Mouse (Mus musculus): Measurements from ENCODE around the gene Arl5a.

Arl5a gene

DNA sequence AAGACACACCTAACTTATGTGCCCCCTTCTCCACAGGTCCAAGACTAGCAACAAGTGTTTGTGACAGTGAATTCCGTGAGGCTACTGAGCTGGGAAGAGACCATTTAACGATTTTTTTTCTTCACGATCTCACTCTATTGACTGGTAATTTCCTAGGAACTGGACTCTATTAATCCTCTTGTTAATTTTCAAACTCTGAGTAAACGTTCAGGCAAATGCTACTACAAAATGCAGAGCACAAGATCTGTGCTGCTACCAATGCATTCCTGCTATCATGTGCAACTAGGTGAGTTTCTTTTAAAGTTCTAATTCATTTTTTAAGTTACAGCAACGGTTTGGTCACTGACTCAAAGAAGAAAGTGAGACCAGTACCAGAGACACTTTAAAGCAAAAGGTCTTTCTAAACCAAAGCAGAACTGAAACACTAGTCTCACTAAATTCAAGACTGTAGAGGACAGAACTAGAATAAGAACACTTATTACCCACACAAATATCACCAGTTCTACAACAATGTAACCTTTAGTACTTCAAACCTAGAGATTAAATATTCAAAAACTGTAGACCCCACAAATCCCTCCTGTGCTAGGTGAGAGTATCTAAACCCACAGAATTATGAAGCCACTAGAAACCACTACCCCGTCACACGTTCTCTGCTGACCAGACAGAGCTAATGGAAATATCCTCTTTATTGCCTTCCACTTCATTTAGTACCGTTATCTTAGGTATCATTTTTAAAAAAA lies 1.7 kb downstream of the Arl5a start:
- DNase-seq: no peak

- DNase-seq: peak; percentile 38
These were observed 3.5 kb downstream of the Arl5a start for GRCm38 (mm10) chr2:52421197-52421596.

GRCm38 (mm10) chr2:52420001-52420710 lies 4.5 kb downstream of the Arl5a start:
- no peak for DNase-seq

DNA sequence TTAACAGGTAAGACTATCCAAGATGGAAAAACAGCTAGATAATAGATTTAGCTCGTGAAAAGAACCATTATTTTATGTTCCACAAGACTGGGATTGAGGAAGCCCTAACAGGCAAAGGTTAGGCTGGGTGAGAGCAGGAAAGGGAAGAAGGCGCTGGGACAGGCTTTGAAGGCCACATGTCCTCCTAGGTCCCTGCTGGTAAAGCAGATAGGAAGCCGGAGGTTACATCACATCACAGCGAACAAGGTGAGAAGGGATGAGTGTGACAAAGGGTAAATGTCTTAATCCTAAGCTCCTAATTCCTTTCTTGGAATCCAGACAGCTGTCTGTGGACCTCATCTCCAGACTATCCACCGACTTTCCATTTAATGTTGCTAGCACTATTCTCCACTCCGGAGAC lies 5.4 kb downstream of the Arl5a start:
- no peak for DNase-seq

DNA sequence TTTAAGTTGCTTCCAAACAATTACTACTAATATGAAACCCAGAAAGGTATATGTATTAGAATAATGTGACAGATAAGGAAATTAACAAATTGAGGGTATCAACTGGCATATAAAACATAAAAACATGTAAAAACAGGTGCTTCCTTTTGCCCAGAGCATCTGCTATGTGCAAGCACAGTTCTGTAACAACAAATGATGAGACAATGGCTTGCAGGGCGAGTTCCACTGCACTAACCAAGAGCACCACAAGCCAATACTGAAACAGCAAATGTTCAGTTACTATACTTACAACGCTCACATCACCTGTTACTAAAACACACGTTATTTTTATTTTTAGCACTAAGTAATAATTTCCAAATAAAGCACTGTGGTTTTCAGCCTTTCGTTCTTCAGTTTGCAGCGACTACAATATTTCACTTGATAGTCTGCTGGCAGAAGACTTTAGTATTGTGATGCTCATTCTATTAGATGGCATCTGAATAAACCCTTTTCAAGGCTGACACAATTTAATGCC lies 12.1 kb downstream of the Arl5a start:
- no peak for DNase-seq

DNA sequence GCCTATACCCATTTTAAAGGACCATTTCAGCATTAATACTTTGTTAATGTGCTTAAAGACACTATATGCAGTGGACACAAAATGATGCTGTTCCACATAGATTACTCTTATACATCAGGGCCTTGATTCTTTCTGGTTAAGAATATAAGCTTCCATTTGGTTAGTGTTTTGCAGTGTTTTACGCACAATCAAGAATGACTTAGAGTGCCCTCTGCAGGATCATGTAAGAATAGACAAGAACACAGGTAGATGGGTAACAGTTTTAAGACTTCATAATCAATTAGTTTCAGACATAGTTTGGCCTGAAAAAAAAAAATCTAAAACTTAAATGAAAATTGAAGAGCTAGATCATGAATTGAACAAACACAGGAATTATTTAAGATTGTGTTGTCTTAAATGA lies 18.2 kb downstream of the Arl5a start:
- no peak for DNase-seq

DNA sequence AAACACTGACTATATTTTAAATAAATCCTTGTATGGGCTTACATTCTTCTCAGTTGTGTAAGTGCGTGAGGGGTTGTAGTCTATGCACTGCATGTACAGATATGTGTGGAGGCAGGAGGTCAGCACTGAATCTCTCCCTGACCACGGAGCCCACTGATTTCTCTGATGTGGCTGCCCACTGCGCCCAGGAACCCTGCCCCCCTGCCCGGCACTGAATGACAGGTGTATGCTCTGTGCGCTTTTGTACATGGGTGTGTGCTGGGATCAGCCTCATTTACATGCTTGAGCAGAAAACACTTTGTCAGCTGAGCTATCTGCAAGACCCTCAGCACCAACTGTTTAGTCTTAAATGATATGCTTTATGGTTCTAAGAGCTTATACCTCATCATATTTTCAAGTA lies 19.5 kb downstream of the Arl5a start:
- DNase-seq: no peak

DNA sequence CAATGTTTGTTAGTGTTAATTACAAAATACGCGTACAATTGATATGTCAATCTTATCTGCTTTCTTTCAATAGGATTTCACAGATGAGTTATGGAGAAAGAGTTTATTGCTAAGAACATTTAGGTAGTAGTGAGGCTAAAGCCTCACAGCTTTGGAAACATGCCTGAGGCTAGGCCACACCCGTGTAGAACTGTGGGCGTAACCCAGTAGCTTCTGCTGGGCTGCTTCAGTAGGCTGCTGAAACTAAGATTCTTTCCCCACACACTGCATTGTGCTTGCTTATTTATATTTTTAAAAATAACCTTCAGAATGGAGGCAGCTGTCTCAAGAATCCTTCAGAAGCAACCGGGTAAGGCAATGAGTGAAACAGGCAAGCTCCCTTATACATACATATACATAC lies 30.2 kb downstream of the Arl5a start:
- DNase-seq: no peak

DNA sequence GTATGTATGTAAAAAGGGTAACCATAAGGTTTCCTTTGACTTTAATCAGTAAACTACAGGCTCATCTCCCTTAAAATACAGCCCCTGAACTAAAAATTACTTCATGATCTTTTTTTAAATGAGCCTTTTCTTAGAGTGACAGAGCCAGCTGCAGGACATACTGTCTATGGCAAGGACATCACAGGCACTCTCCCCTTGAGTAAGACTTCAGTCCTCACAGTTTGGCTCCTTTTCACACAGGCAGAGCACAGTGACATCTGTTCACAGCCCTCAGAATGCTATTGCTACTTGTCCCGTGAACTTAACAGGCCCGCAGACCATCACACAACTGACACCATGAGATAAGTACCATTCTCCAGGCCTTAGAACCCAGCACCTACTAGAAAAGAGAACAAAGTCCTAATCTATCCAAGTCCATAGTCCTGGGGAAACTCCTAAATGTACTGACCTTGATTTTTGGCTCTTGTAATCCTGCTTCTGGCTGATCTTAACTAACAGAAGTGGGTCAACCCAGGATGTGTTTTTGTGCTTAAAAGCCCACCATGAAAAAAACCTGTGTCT lies 34.2 kb downstream of the Arl5a start:
- DNase-seq: no peak

- no peak for DNase-seq
These were observed 34.7 kb downstream of the Arl5a start for GRCm38 (mm10) chr2:52389975-52390374.

DNA sequence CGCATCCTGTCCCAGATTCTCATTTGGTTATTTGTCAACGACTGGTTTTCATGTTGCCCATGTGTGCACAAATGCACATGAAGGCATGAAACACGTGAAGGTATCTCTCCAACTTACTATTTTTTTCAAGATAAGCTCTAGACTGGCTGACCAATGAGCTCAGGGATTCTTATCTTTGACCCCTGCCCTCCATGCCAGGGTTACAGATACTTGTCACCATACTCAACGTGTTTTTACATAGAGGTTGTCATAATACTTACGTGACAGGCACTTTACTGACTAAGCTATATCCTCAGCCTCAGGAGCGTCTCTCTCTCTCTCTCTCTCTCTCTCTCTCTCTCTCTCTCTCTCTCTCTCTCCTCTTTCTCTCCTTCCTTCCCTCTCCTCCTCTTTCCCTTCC lies 38.2 kb downstream of the Arl5a start:
- DNase-seq: no peak

DNA sequence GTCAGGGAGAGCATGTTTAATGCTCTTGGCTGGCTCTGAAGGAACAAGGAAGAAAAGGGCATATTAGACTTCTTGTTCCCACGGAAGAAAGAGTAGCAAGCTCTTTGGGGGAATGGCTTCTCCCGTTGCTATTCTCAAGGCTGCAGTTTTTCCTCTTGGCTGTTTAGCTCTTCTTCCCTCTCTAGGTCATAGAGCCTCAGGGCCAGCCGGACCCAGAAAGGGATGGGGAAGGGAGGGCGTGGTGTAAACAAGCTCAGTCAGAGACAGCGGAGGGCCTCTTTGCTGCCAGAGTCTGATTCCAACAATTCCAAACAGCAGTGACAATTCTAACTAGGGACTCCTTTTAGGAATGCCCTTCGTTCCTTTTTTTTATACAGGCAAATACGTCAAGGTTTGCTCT lies 38.7 kb downstream of the Arl5a start:
- no peak for DNase-seq

- no peak for DNase-seq
These were observed 45.8 kb downstream of the Arl5a start for GRCm38 (mm10) chr2:52378848-52379261.

- DNase-seq: no peak
These were observed 46.3 kb downstream of the Arl5a start, which contains the start of gene Neb for GRCm38 (mm10) chr2:52378448-52378804. TSS of gene Neb (minus strand) at chr2:52378474.

GRCm38 (mm10) chr2:52377706-52378447 lies 46.8 kb downstream of the Arl5a start:
- no peak for DNase-seq

GRCm38 (mm10) chr2:52374706-52375105 lies 50.0 kb downstream of the Arl5a start:
- no peak for DNase-seq

DNA sequence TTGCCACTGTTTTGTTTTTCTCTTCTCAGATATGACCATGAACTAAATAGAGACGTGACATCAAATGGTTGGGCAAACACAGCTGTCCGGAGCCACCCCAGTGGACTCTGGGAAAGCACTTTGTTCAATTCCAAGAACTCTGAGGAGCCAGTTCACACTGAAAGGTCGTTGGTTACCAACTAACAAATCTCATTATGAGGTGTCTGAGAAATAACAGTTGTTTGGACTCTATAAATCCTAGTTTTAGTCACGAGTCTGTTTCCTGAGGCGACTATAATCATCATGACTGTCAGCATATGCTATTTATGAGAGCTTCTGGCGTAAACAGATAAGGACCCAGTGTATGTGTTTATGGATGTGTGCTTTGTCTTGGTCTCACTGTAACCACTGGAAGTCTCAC lies 52.2 kb downstream of the Arl5a start:
- no peak for DNase-seq

DNA sequence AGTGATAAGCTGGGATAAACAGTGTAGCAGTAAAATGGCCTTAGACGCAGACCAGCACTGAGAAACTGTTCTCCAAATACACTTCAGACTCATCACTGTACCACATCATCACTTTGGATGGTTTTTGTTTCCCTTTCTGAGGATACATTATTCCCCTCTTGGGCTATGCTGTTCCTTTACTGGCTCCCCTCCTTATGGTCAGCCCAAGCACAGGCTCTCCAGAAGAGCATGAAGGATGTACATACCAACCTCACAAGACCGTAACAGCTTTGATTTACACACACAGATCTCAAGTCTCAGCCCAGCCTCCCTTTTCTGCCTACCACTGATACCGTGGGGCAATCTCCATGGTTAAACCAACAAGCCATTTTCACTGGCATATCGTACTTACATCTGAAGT lies 52.6 kb downstream of the Arl5a start:
- no peak for DNase-seq

- no peak for DNase-seq
These were observed 53.6 kb downstream of the Arl5a start for GRCm38 (mm10) chr2:52371066-52371465.

DNA sequence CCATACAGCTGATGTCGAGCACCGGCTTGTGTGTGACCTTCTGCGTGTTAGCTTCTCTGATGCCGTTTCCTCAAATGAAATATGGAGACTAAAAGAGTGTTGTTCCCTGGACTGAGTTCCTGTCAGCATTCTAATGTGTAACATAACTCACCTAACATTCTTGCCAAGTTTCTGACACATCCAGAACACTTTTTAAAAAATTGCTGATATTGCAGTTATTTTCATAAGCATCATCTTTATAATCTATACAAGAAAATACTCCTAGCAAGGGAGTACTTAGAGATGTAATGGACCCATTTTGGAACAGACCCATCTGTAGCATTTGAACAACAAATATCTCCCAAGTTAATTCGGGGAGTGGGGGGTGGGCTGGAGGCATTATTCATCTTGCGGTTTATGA lies 55.1 kb downstream of the Arl5a start:
- DNase-seq: no peak

DNA sequence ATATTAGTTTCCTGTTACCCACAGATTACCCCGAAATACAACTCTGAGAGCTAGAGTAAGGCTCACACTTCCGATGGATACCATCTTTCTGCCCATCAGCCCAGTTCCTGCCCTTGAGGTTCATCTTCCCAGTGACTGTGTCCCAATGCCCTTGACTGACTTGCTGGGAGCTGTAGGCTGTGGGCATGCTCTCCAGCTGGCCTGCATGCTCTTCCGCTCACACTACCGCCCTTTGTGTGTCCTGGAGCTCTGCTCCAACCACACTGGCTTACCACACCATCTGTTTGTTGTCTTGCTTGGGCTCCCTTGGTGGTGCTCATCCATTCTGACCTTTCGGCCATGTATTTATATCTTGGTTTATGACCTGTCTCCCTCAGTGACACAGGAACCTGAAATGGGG lies 57.0 kb downstream of the Arl5a start:
- DNase-seq: no peak

DNA sequence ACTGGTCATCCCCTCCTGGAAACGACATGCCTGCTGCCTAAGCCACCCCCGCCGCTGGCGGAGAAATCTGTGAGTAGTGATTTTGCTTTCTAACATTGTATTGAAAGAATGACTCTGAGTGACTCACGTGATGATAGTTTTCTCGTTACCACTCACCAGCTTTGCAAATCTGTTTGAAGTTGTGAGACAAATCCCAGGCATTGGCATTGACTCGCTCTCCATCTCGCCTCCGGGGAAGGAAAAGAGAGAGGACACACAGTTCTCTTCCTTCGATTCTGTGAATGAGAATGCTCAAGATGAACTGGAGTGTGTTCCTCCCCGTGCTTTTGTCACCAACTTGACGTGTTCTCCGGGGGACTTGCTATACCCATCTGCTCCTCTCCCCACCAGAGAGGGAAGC lies 57.5 kb downstream of the Arl5a start:
- DNase-seq: no peak

- no peak for DNase-seq
These were observed 63.6 kb downstream of the Arl5a start for GRCm38 (mm10) chr2:52361086-52361485.
